ENCODE assay signal across 8 mouse cellular contexts in genomic region chr11:72440965-72441664, GRCm38 (mm10). TPM values are rescaled to one million over a fixed set of nuclear protein-coding genes. Genes with fewer than 3 reads are reported as not detected.
A peak's percentile ranks its signal among the peaks of the same experiment; 100 is the strongest.
DNase-seq lines count a peak whose midpoint lies in the region; ATAC-seq lines count a peak whose summit lies in the region.

TSS of gene Mybbp1a (plus strand) at chr11:72441355.

- no peaks in the 10 kb centered on the region for H3K9me3 ChIP-seq in hindbrain, embryonic 12.5 days (replicated peaks)

- H3K4me1 ChIP-seq in hindbrain, embryonic 12.5 days: peaks cover 12% of the 10 kb centered on the region

- WGBS in hindbrain, embryonic 12.5 days: under 1% methylated on average over 46 of the region's 46 CpGs

- ATAC-seq in hindbrain, embryonic 12.5 days (ENCODE audit: low FRiP score): peak; percentile 95

- peak; percentile 98 for DNase-seq in Muller cell, postnatal 12 days (ENCODE audit: inconsistent ontology term)
- peak; percentile 98 for DNase-seq in cerebellum, adult 9-11 months
- DNase-seq in frontal cortex, postnatal 10 days (ENCODE audit: low spot score in 2 of 2): peak; percentile 96 to 98
- DNase-seq in layer of hippocampus, postnatal 14 days (ENCODE audit: low spot score in 2 of 2): peak; percentile 97 to 98
- DNase-seq in lung, postnatal 14 days: peak; percentile 99
- DNase-seq in retina, adult 2 months (ENCODE audit: low read depth, low spot score): peak; percentile 93
- DNase-seq in thymus, postnatal 36 days: peak; percentile 98 to 99

- H3K27me3 ChIP-seq in hindbrain, embryonic 12.5 days: no peaks in the 10 kb centered on the region

- peak within 1 kb of the TSS; percentile 94 for H3K27ac ChIP-seq in hindbrain, embryonic 12.5 days

- H3K36me3 ChIP-seq in hindbrain, embryonic 12.5 days: peaks cover 38% of the 10 kb centered on the region

- peak within 1 kb of the TSS; percentile 97 for H3K4me2 ChIP-seq in hindbrain, embryonic 12.5 days (replicated peaks)

- H3K4me3 ChIP-seq in hindbrain, embryonic 12.5 days: peak within 1 kb of the TSS; percentile 87

- peak within 1 kb of the TSS; percentile 86 for H3K9ac ChIP-seq in hindbrain, embryonic 12.5 days

RNA-seq across cellular contexts. Expression of gene Mybbp1a, which starts in this region (rescaled TPM):
- 112 and 123 TPM in 2 replicates for polyA plus RNA-seq in hindbrain, embryonic 12.5 days (2016; fragmentation: Nextera tagmentation; extraction: Ambion mirVana)
- 10 to 100 TPM; 50.3 to 53.1 TPM for total RNA-seq in layer of hippocampus, postnatal 14 days (2021)

Comparison
In these comparisons a context has a peak if more than half of its experiments do, and no peak if none do; other contexts are left out.
1. Peak in every context shown above with its lines: DNase-seq, ATAC-seq, H3K4me3 ChIP-seq and H3K27ac ChIP-seq.